Mouse (Mus musculus) kidney, adult 18-20 months (tissue): Measurements from ENCODE around the gene Casr.
A peak's percentile ranks its signal among the peaks of the same experiment; 100 is the strongest.

Experiments used
- DNase-seq: peaks from one replicate; pipeline ENCODE4 v3.0.0; 2021

The Casr gene

DNA sequence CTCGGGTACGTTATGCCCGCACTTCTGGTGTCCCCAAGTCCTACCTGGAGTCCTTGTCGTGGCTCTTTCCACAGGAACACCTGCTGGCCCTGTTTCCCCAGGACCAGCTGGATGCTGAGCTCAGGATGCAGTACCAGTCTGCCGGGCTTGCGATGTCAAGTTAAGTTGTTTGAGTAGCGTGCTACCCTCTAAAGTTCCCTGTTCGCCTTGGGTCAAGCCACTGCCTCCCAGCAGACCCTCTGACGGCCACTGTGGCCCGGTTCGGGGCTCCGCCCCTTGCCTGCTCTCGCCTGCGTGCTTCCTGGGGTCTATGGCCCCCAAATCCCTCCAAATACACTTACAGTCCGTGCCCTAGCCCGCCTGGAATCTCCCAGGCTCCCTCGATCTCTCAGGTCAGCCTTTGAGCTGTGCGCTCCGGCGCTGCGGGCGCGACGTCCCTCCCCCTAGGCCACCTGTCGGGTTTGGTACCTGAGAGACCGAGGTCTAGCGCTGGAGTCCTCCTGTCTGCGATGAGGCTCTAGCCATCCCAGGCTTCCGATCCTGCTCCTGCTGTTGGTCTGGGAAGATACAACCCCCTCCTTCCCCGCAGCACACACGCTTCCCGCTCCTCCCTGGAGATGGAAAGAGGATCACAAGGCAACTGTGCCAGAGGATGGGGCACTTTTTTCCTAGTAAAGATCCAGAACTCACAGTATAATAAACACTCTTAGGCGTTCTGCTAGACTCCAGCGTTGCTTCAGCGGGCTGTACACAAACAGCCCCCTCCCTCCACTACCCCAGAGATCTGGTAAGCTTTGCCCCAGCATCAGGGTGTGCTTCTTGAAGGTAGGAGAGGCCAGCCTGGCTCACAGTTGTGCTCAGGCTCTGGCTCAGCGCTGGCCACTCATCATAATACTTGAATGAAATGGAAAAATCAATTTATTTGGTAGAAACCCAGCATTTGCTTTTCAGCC lies at the start of gene Casr:
Gene Casr (minus strand): TSS at position 756 of the 953 bp plus-strand sequence.
- peak; percentile 36 for DNase-seq

DNA sequence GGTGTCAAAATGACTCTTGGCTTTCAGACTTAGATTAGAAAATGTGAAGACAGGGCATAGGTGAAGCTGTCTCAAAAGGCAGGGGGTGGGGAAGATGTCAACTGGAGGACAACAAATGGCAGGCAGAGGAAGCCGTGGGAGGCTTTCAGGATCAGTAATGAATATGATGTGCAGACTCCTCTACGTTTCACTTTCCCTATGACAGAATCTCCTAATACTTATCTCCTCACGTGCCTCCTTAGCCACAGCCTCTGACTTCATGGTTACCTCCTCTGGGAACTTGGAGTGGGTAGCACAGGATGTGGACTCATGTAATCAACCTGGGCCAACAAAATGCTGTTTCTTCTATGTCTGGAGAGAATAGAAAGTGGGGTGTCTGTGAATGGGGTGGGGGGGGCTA lies 40.7 kb upstream of the Casr start:
- no peak for DNase-seq

DNA sequence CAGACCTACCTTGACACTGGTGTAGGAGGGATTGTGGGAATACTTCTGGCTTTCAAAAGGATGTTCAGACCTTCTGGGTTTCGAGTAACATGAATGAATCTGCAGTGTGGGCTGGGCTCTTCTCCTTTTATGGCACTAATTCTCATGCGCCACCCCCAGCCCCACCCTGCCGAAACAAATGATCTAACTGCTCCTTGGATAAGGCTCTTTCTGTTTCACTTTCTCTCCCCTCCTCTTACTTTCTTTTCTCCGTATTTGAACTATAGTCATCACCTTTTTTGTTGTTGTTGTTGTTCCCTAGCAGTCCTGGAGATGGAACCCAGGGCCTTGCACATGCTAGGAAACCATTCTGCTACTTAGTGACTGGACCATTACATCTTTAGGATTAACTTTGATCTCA lies 36.3 kb upstream of the Casr start:
- DNase-seq: no peak

DNA sequence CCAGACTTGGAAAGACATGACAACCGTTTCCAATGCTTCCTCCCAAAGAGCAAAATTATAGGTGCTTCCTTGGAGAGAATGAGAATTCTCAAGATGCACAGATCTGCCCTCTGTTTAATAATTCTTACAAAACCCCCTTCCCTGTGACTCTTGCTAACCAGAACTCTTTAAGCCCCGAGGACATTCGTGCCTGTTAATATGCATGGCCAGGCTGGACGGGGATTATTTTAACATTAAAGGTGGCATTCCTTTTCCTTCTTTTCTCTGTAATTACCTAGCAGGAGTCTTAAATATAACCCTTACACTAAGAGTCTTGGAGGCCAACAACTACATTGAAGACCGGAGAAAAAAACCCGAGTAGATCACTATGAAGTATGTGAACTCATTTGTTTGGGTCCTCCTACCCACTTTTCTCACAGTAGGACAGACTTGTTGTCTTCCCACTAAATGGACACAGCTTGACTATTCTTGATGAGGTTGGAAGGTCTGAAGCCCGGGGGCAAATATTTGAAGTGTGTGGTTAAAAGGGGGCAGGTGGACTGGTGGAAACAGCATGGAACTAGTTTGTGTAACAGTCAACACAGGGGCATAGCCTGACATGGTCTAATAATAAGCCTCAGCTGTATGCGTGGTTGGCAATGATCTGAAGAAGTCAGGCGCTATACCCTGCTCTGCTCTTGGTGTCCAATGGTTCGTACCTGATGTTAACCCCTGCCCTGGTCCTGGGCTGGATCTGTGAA lies 34.9 kb upstream of the Casr start:
- DNase-seq: peak; percentile 35

DNA sequence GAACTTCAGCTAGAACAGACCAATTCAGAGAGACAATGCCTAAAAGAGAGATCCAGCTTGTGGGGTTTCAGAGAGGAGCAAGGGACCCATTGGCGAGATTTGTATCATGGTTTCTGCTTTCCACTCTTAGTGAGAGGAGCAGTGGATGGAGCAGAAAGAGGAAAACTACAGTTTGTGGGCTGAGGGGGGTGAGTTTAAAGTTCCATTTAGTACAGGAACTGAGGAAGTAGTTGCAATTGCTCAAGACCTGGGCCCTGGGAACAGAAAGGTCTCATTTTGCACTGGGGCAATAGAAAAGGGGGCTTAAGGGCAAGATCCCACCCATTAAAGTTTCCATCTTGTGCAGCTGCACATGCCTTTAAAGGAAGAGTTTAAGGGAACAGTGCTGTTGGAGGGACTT lies 28.0 kb upstream of the Casr start:
- no peak for DNase-seq

DNA sequence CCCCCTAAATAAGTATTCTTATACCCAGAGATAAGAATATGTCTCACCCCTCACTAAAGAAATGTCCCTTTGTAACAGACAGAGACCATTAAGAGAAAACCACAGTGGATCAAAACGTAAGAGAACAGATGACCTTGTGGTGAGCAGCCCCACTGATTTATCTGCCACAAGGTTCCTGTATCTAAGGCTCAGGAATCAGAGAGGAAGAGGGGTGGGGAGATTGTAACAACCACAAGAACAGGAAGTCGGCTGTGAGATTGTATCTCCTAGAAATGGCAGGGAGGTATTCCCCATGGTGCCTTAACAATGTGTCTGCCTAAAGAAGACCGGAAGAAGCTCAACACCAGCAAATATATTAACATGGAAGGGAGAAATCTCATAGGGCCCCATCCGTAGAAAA lies 26.0 kb upstream of the Casr start:
- DNase-seq: no peak

DNA sequence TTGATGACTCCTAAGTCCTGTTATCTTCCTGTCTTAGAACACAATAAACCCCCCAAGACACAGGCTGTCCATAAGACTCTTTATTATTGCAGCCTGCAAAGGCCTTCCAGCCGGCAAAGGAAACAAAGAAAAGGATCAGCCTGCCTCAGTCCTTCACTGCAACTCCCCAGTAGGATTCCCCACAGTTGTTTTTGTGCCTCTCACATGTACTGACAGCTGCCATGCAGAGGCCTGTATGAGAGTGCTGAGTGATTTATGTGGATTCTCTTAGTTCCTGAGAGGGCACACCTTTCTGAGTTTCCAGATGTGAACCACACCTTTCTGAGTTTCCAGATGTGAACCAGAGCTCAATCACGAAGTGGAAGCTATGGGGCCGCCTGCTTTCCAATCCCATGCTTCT lies 20.1 kb upstream of the Casr start:
- DNase-seq: no peak

DNA sequence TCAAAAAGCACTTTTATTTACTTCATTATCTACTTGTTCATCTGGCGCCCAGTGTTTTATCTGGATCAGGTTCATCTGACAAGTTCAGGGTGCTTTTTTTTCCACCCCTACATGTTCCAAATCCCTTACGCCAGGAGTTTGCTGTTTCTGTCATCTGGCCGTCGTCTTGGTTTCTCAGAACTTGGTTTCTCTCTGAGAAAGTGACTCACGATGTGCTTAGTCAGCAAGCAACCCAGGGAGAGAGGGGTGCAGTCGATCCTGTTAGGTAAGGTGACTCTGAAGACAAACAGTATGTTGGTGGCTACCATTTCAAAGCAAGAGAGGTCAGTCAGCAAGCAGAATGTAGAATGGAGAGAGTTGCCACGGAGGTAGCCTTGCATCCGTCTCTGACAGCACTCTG lies 10.0 kb upstream of the Casr start:
- DNase-seq: no peak

DNA sequence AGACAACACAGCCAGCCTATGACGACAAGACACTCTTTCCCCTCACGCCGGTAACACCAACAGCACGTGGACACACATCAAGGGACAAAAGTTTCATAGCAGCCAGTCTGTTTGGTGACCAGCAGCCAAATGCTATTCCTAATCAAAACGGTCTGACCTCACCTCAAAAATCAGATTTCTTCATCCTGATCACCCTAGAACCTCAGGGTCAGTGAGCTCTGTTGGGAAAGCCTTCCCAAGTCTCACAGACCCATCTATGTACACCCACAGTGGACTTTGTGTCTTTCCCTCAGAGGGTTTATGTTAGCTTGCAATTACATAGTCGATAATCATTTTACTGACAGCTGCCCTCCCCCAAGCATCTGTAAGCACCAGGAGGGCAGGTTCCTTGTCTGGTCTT lies 2.4 kb downstream of the Casr start:
- no peak for DNase-seq

DNA sequence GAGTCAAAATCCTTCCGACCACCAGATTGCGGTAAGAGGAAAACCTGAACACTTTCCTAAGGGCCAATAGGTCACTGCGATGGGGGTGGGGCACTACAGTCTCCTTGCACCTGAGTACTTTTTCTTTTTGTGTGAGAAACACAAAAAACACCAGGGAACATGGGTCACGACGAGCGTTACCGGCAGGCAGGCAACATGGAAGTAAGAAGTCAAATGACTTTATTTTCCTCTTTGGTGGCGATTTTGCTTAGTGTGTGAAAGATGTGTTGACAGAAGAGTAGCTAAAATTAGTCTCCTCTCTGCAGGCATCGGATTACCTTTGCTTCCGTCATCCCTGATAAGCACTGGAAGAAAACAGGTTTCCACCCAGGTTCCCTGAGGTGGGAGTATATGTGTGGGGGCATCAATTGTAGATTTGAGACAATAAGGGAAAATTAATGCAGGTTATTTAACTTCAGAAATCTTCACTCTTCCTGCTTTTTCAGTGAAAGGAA lies 6.2 kb downstream of the Casr start:
- no peak for DNase-seq

DNA sequence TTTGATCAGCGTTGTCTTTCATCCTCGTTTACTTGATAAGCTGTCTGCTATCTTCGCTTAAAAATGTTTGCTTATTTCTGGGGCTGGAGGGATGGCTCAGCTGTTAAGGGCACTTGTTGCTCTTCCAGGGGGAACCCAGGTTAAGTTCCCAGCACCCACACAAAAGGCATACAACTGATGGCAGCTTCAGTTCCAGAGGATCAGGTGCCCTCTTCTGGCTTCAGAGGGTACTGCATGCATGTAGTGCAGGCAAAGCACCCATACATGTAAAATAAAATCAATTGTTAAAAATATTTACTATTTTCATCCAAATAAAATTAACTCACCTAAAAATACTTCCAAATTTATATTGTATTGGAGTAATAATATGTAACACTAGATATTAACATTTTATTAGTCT lies 8.3 kb downstream of the Casr start:
- DNase-seq: no peak

DNA sequence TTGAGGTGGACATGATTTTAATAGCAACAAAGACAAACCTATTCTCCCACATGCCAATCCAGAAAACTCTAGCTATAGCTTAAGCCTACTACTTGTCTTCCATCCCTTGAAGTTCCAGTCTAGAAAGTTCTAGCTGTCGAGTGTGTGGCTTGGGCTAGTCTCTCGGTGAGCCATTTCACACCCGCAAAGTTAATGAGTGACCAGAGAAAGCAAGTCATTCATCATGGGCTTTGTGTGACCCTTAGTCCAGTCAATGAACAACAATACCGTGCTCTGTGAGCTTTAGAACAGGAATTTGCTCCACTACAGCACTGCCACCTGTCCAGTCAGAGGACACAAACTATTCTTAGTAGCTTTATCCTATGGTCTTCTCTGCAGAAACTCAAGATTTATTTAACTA lies 16.6 kb downstream of the Casr start:
- DNase-seq: peak; percentile 65

DNA sequence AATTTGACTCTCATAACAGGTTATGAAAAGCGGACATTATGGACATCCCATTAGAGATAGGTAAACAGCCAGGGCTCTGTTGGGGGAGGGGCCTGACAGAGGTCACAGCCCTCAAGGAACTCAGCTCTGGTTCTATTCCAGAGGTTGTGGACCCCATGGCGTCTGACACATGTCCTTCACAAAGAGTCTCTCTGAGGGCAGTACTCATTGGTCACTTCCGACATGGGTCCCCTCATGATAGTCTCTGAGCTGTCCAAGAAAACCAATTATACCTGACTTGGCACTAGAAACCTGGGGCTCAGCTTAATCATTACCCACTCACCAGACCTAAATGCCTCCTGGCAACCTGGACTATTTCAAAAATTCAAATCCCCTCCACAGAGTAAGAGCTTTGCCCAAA lies 18.9 kb downstream of the Casr start:
- DNase-seq: peak; percentile 76

DNA sequence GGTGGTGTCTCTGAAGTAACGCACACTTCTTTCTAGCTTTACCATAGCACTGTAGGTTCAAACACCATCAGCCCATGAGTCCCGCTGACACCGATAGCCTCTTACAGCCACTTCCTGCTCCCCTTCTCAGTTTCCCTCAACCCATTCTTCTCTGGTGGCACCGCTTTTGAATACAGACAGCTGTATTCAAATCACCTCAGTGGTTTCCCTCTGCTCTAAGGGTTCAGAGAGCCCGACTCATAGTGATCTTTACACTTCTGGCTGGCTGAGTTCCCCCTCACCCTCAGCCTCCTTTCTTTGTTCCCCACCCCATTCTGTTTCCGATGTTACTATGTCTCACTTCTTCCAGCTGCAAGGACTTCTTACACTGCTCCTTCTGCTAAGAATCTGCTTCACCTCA lies 21.1 kb downstream of the Casr start:
- DNase-seq: no peak

DNA sequence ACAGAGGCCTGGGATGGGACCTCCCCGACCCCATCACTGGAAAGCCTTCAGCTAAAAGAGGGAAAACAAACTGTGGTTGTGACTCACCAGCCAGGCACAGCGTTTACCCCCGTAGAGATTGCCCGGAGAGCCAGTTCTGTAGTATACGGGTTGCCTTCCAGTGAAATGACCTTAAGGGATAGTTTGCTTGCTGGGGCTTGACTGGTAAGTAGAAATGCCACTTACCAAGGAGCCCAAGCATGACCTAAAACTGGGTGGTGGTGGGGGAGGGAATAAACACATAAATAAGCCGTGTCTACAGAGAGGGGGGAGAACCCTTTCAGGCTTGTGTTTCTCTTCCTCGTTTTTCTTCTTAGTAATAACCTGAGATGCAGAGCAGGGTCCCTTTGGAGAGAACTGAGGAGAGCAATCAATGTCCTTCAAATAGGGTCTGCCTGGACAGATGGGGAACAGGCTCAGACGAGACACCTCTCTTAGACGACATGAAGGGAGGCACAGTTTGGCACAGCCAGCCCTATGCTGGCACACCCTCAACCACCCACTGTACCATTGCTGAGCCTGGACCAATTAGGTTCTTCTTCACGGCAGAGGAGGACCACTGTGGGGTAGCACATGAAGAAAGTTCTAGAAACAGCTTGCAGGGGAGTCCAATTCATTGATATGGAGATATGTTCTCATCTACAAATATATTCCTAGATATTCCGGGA lies 28.8 kb downstream of the Casr start:
- peak; percentile 53 for DNase-seq

DNA sequence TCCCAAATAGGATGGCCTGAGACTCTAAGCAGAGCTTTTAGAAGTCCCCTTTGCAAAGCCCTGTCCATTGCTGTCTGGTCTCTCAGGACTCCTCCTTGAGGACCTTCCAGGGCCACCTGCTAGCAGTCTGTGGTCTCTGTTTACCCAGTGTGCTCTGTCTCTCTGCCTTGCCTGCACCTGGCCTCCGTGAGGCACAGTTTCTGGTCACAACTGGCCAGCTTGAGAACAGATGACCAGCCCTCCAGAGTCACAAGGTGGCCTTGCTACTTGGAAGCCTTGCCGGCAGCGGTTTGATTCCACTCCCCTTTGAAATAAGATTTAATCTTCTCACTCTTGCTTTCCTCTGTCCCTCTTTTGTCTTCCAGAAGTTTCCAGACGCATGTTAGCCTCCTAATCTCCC lies 29.9 kb downstream of the Casr start:
- peak; percentile 36 for DNase-seq

DNA sequence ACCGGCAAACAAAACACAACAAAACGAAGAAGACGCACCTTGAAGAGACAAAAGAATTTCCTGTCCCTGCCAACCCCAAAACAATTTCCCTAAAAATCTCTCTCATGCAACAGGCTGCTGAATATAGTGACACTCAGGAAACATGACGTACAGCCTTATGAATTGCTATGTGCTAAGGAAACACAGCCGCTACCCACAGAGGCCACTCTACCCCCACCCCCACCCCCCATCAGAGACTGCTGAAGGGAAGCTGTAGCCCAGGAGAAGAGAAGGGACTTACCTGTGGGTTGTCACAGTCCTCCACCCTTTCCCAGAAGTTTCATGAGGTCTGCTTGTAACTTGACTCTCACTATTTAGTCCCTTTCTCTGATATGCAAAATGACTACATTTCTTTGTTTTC lies 30.3 kb downstream of the Casr start:
- DNase-seq: no peak

DNA sequence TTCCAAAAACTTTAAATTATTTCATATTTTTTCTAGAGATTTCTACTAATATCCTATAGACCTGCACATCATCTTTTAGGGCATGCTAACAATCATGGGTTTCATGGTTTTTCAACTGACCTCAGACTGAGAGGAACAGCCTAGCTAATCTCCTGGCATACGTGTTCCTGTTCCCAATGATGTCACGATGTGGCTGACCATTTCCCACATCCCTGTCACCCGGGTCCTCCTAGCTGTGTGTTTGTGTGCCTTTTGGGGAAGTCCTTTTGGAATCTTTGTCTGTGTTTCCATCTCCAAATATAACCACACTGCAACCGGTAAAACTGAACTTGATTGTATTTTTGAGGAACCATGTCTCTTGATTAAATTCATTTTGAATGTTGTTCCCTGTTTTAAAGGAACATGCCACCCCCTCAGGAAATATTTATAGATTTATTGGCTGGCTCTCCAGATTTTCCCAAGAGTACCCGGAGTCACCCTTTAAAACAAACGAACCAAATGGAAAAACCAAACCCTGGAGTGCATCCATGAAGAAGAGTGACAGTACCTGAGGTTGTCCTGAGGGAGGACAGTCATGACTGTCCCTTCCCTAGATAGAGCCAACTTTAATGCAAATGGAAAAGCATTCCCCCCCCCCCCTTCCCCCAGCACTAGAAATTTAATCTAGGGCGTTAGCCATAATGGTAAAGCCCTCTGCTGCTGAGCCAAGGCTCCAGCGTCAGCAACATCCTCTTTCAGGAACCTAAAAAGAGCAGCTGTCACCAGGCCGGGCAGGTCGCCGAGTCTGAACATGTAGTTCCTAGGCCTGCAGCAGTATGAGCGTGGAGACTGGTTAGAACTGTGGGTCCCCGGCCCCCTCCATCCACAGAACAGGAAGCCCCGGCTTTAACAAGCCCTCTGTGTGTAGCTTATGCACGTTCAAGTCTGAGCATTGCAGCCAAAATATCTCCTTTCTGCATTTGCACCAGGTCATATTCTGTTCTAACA lies 31.1 kb downstream of the Casr start:
- DNase-seq: no peak

DNA sequence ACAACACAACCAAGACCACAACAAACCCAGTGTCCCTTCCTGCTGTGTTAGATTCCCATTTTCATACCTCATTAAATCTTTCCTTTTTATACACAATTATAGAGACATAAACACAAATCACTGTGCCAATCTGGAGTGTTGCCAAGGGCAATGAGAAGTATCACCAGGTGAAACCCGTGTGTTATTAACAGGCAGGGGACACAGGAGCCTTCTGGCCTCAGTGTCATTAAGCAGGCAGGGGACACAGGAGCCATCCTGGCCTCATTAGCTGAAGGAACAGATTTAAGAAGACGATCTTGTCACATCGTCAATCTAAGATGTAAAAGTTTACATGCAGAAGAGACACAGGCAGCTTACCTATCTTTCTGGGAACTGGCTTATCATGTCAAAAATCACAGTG lies 33.1 kb downstream of the Casr start:
- DNase-seq: no peak

DNA sequence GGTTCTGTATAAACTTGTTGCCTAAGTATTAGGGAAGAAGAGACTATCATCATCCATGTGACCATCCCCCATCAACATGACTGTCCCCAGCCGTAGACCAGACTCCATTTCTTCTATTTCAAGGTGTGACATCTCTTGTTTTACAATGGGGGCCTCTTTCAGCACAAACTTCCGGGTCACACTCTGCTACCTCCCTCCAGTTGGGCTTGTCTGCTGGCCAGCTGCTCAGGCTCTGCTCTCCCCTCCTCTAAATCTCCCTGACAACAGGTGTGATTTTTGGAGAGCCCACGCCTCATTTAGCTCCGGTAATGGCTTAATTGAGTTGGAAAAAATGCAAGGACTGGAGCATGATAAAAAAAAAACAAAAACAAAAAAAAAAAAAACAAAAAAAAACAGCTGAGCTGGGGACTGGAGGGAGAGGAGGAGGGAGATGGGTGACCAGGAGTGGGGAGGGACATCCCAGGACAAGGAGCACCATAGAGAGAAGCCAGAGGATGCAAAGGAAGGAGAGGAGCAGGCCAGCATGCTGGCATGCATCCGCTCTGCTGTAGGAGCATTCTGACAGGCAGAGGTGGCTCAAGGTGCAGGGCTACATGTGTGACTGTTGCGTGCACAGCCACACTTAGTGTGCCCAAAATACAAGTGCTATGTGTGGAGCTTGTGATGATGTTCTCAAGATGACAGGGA lies 35.2 kb downstream of the Casr start:
- DNase-seq: no peak

DNA sequence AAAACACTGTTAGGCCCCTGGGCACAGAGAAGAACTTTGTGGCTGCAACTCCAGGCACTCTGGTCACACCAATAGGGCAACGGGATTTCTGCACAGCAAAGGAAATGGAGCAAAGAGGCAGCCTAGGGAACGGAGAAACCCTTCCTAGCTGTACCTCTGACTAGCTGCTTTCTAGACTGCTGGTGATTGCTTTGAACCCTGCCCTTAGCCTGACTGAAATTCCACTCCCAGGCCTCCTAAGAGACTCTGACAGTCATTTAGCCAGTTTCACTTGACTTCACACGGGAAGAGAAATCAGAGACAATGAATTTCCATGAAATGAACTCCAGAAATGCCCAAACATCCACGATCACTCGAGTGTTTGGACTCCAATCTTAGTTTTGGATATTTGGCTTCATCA lies 38.8 kb downstream of the Casr start:
- no peak for DNase-seq

DNA sequence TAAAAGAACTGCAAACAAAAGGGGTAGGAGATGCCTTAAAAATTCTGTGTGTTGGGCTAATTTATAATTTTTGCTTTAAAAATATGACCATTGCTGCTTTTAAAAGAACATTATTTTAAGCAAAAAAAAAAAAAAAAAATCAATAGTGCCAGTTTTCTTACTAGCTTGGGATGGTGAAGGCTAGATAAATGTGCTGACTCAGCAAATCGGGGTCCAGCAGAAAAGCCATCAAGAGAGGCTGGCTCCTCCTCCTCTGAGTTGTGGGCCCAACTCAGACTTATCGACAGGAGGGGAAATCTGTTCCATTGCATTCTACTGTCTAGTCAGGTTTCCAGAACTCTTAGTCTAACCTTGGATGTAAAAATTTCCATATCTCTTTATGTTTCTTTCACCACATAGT lies 45.6 kb downstream of the Casr start:
- no peak for DNase-seq
